Mouse (Mus musculus) right cerebral cortex, postnatal 4 days (tissue): ENCODE data around the gene Padi6.

Experiments used
- DNase-seq: peaks from one replicate; pipeline ENCODE4 v3.0.0-alpha.2; 2022

The Padi6 gene

DNA sequence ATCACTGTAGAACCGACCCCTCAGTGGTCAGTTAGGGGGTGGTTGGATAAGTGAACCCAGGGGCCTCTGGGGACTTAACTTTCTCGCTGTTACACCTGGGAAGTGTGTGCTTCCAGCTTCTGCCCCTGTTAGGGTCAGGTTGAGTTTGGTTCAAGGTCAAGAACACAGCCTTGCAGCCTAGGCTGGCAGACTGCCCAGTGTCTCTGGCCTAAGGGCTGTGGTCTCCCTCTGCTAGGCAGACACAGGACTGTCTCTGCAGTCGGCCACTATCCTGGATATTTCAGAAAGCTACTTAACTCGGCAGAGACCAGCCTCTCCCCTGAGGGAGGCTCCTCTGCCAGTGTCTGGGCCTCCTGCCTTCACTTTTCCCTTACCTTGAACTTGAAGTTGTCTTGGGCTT, 38.3 kb downstream of the Padi6 start:
- DNase-seq: no peak

- no peak for DNase-seq
These were observed 38.8 kb downstream of the Padi6 start for GRCm38 (mm10) chr4:140703636-140704035.

DNA sequence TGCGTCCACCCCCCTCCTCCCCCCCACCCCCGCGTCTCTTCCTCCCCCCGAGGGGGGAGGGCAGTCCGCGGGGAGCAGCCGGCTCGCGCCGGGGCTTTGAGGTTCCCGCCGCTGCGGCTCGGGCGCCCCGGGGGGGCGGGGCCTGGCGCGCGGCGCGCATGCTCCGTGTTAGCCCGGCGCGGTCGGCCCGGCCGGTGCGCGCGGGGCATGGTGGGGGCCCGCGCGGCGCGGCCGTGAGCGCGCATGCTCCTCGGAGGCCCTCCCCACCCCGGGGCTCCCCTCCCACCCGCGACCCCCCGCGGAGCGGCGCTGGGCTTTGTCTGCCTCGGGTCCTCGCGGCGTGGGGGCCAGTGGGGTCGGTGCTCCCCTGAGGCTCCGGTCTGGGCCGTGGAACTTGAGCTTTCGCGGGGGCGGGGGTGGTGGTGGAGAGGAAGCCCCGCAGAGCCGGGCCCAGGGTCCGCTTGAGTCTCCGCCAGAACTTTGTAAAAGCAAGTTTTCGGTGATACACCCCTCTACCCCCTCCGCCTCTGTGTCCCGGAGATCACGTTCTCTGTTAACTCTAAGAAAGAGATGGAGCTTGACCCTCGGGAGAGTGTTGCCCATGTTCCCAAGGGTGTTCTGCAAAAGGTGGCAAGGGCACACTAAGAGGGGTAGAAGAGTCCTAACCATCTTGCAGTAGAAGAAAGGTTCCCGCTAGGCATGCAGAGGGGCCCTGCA, 39.7 kb downstream of the Padi6 start:
- DNase-seq: peak; percentile 82

DNA sequence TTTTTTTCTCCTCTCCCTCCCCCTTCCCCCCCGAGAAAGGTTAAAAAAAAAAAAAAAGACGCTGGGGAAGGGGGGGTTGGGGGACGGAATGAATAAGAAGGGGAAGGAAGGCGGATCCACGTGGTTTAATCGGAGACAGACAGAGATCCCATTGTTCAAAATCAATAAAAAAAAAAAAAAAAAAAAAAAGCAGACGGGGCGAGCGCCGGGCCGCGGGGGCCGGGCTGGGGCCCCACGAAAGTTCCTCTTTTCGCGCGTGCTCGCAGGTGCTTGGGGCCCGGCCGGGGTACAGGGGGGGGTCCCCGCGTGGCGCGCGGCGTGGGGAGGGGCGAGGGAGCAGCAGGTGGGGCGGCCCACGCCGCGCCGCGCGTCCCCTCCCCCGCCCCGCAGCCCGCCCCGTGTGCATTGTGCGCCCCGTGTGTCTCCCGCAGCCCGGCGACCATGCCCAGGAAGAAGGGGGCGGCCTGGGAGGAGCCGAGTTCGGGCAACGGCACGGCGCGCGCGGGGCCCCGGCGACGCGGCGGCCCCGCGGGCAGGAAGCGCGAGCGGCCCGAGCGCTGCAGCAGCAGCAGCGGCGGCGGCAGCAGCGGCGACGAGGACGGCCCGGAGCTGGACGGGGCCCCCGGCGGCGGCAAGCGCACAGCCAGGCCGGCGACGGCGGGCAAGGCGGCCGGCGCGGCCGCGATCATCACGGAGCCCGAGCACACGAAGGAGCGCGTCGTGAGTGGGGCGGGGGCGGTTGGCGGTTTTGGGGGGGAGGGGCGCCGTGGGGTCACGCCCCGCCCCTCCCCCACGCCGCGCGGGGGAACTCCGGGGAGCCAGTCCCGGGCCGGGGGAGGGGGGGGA, 40.5 kb downstream of the Padi6 start:
- no peak for DNase-seq

DNA sequence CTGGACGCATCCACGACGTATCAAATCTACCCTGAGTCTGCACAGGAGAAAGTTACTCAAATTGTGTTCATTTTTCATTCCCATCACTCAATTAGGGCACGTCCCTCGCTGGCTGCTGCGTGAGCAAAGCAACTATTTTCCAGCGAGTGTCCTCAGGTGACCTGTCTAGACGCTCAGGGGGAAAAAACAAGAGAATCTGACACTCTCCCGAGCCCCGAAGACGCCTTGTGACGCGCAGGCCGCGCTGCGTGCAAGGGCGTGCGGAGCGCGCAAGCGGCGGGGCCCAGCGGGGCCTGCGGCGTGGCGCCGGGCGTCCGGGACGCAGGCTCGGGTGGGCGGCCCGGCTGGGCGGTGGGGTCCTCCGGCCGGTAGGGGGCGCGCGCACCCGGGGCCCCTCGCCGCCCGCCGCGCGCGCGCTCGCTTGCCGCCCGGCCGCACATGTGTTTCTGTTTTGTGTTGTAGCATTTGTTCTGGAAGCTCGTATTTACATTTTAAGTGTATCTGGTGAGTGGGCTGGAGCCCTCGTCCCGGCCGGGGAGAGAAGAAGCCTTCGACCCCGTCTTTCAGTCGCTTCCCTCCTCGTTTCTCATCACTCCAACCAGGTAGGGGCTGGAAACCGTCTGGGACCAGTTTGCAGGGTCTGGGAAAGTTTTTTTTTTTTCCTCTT, 41.3 kb downstream of the Padi6 start:
- DNase-seq: peak; percentile 84

DNA sequence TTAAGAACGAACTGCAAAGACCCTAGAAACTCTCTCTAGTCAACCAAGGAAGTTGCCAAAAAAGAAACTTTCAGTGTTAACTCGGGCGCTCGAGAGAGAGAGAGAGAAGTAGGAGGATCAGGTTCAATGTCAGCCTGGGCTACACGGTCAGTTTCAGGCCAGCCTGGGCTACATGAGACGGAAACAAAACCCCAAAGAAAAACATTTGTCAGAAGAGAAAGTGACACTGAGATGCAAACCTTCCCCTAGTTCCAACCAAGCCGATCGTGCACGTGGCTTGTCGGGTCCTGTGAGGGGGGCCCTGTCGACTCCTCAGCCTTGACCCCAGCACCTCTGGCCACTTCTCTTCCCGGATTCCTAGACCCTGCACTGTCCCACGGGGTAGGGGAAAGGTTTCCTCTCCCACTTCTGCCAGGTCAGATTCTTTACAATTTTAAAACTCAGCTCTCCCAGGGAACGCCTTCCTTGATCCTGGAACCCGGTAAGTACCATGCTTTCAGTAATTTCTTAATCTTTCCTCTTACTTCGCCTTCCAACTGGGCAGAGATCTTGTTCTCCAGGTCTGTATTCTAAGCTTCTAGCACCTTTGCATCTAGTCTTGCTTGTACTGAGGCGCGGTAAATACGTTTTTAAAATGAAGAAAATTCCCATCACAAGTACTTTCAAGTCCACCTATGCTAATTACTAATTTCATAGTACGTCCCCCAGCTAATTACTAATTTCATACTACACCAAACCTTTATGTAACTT, 42.0 kb downstream of the Padi6 start, which contains the start of gene Rcc2:
TSS of gene Rcc2 (plus strand) at position 273 of the 750 bp plus-strand sequence.
- DNase-seq: no peak

DNA sequence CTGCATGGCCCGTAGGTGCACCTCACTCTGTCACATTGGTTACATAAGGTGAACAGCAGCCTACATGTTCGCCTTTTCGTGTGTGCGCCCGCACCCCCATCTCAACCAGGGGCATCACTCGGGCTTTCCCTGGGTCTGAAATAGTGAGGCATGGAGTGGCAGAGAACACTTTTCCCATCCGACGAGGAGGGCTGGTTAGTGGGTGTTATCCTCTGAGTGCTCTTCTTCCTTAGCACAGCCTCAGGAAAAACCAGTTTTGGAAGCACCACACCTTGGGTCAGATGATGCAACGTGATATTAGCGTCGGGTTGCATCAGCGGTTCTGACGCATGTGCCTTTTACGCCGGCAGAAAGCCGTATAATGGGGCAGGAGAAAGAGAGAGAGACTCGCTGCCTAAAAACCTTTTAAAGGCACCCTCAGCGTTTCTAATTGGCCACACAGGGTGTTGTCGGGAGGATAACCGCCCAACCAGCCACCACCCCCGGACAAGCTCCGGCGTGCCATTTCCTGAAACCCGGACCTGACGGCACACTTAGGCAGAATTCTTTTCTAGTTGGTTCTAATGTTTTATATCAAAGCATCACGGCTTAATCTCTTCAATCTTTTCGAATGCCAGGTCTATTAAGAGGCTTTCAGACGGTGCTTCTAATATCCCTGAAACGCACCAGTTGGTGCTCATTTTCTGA, 42.9 kb downstream of the Padi6 start:
- no peak for DNase-seq

GRCm38 (mm10) chr4:140695675-140696585, 46.5 kb downstream of the Padi6 start:
- no peak for DNase-seq

GRCm38 (mm10) chr4:140695146-140695545, 47.3 kb downstream of the Padi6 start:
- no peak for DNase-seq

DNA sequence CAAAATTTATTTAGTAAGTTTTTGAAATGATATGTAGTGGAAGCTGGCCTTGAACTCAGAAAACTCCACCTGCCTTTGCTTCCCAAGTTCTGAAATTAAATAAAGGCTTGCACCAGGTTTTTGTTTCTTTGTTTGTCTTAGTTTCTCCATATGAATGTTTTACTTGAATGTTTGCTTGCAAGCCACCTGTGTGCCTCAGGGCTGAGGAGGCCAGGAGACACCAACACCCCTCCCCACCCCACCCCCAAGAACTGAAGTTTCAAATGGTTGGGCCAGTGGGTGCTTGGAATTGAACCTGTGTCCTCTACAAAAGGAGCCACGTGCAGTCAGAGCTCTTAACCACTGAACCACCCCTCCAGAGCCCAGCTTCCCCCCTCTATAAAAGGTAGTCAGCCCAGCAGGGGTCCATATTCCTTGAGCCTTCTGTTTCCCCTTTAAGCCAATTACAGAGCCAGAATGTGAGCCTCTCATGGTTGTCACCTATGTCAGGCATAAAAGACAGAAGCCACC, 47.8 kb downstream of the Padi6 start:
- DNase-seq: no peak

DNA sequence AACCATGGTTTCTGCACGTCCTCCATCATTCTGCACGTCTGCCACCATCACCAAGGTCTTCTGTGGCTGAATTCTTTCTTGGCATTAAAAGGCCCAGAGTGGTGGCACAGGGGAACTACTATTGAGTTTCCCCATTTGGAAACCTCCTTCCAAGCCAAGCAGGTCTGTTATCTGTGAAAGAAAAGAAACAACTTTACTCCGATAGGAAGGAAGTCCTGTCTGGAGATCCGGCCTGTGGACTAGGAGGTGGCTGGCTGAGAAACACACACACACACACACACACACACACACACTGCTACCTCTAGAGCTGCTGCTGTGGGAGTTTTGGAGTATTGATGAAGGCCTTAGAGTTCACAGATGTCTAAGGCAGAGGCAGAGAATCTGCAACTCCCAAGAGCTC, 48.9 kb downstream of the Padi6 start:
- DNase-seq: no peak

DNA sequence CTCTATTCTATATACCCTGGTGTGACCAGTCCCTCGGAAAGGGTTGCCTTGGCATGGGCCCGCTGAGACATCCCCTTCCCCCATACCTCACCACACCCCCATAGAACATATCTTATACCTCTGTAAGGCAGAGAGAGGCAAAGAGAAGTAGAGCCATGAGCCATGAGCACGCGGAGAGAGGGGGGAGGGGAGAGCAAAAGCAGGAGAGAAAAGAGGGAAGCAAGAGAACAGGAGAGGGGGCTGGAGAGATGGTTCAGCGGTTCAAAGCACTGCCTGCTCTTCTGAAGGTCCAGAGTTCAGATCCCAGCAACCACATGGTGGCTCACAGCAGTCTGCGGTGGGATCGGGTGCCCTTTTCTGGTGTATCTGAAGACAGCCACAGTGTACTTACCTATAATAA, 51.0 kb downstream of the Padi6 start:
- DNase-seq: no peak

- no peak for DNase-seq
These were observed 52.4 kb downstream of the Padi6 start for GRCm38 (mm10) chr4:140689873-140690655.

- no peak for DNase-seq
These were observed 53.5 kb downstream of the Padi6 start for GRCm38 (mm10) chr4:140688826-140689425.

GRCm38 (mm10) chr4:140688044-140688825, 54.2 kb downstream of the Padi6 start:
- no peak for DNase-seq

GRCm38 (mm10) chr4:140684881-140685303, 57.6 kb downstream of the Padi6 start:
- no peak for DNase-seq

DNA sequence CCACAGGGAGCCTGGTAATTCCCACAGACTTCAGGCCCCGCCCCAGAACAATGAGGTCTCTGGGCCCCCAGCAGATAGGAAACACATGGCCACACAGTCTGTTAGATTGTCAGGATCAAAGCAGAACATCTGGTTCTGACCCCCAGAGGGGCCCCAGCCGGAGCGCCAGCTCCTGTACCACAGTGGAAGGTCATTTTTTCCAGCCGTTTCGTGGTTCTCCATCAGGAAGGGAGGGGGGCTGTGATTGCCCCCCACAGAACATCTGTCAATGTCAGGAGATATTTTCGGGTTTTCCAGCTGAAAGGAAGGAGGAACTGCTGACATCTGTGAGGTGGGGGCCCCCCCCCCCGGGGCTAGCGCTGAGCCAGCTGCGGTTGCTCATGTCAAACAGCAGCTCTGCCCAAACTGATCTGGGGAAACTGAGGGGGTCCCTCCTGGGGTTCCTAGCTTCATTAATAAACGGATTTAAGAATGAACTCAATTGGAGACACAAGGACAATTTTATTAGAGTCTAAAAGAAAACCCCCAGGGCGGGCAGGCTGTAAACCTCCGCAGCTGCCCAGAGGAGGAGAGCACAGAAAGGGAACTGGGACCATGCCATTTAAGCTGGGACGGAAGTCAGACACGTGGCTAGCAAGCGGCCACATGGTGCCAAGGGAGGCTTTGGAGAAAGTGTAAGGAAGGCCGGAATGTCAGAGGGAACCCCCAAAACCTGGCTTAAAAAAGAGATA, 58.1 kb downstream of the Padi6 start:
- DNase-seq: no peak

DNA sequence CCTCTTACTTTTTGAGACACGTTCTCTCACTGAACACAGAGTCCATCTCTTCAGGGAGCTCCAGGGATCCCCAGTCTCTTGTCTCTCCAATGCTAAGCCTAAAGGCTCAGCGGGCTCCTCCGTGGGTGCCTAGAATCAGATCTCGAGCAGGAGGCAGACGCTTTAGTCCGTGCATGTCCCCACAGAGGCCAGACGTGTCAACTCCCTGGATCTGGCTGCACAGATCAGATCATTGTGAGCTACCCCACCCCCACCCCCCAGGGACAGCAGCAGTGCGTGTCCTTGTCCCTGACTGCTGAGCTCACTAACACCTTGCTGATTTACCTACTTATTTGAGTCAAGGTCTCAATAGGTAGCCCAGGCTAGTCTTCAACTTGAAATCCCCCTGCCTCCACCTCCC, 58.8 kb downstream of the Padi6 start:
- DNase-seq: no peak
